Mouse (Mus musculus): Measurements from ENCODE around the gene Apoe.

GRCm38 (mm10) chr7:19675824-19676223 lies 23.2 kb downstream of the Apoe start:
- TF ChIP-seq TAL1 (IDR thresholded peaks at IDR 0.05; ENCODE audit: low read length) (no peak), GATA1 (IDR thresholded peaks at IDR 0.05; ENCODE audit: low read length) (no peak)

Measured in erythroblast, embryonic 14.5 days (primary cell).